Mouse (Mus musculus) MEL (cell line): ENCODE data around the gene Ticam1. TPM values are rescaled to one million over a fixed set of nuclear protein-coding genes. Genes with fewer than 3 reads are reported as not detected.

Experiments
- DNase-seq: peaks from one replicate; pipeline ENCODE4 v3.0.0; 2011; ENCODE audit warnings: low read depth, low spot score
- H3K27ac ChIP-seq: 2 replicates; pipeline ENCODE4 v1.5.1; 2012; ENCODE audit warnings: low read depth, mild to moderate bottlenecking, control low read depth, low read length, moderate library complexity; ENCODE audit not compliant: control insufficient read depth
- H3K27me3 ChIP-seq, 2 experiments: fragments of 150-350 bp in 1 of 2; sonication (generic) in 1 of 2; 2 replicates each; pipeline ENCODE4 v1.6.1; 2012; ENCODE audit warnings: low read length in 2 of 2, mild to moderate bottlenecking in 2 of 2, improper control_type of control experiment in 1 of 2, moderate library complexity in 1 of 2; ENCODE audit not compliant: insufficient read depth in 2 of 2, control insufficient read depth in 1 of 2
- H3K36me3 ChIP-seq, 2 experiments: 2 replicates each; pipeline ENCODE4 v1.6.1; 2012 to 2014; ENCODE audit warnings: low read length in 2 of 2, improper control_type of control experiment in 1 of 2, inconsistent platforms in 1 of 2, mild to moderate bottlenecking in 1 of 2; ENCODE audit not compliant: insufficient read depth in 2 of 2, control insufficient read depth in 1 of 2
- H3K4me1 ChIP-seq, 2 experiments: fragments of 150-350 bp in 1 of 2; sonication (generic) in 1 of 2; 2 replicates each; pipeline ENCODE4 v1.6.1; 2012; ENCODE audit warnings: low read length in 2 of 2, improper control_type of control experiment in 1 of 2, mild to moderate bottlenecking in 1 of 2; ENCODE audit not compliant: insufficient read depth in 2 of 2, control insufficient read depth in 1 of 2
- H3K4me3 ChIP-seq, 2 experiments: fragments of 150-350 bp in 1 of 2; sonication (generic) in 1 of 2; 2 replicates each; pipeline ENCODE4 v1.5.1; 2012; ENCODE audit warnings: low read depth in 2 of 2, low read length in 2 of 2, mild to moderate bottlenecking in 2 of 2, moderate library complexity in 2 of 2, control low read depth in 1 of 2, improper control_type of control experiment in 1 of 2; ENCODE audit not compliant: control insufficient read depth in 1 of 2, insufficient read depth in 1 of 2
- H3K79me2 ChIP-seq: 2 replicates; pipeline ENCODE4 v1.6.1; 2012; ENCODE audit warnings: mild to moderate bottlenecking, low read length, moderate library complexity; ENCODE audit not compliant: control insufficient read depth, poor library complexity, insufficient read depth
- H3K9ac ChIP-seq: 2 replicates; pipeline ENCODE4 v1.6.1; 2012; ENCODE audit warnings: low read depth, mild to moderate bottlenecking, control low read depth, low read length, moderate library complexity; ENCODE audit not compliant: control insufficient read depth, poor library complexity, severe bottlenecking
- H3K9me3 ChIP-seq: fragments of 150-350 bp; sonication (generic); replicated peaks from 2 replicates; pipeline ENCODE4 v1.6.1; 2012; ENCODE audit warnings: mild to moderate bottlenecking, low read length, improper control_type of control experiment, moderate library complexity; ENCODE audit not compliant: insufficient read depth
- BHLHE40 ChIP-seq: IDR thresholded peaks from 2 replicates; pipeline ENCODE4 v1.6.1; 2012; ENCODE audit warnings: low read depth, mild to moderate bottlenecking, inconsistent platforms, low read length, improper control_type of control experiment, borderline replicate concordance
- CHD1 ChIP-seq: IDR thresholded peaks from 2 replicates; pipeline ENCODE4 v1.6.1; 2012; ENCODE audit warnings: low read depth, mild to moderate bottlenecking, inconsistent platforms, low read length, improper control_type of control experiment
- CHD2 ChIP-seq: IDR thresholded peaks from 2 replicates; pipeline ENCODE4 v1.6.1; 2011; ENCODE audit warnings: low read length, improper control_type of control experiment
- E2F4 ChIP-seq: IDR thresholded peaks from 2 replicates; pipeline ENCODE4 v1.6.1; 2011; ENCODE audit warnings: low read depth, low read length, improper control_type of control experiment, borderline replicate concordance
- EP300 ChIP-seq, 2 experiments: IDR thresholded peaks; 2 replicates each; pipeline ENCODE4 v1.6.1; 2011; ENCODE audit warnings: improper control_type of control experiment in 2 of 2, low read length in 2 of 2, low read depth in 1 of 2, mild to moderate bottlenecking in 1 of 2
- GATA1 ChIP-seq: IDR thresholded peaks from 2 replicates; pipeline ENCODE4 v1.6.1; 2011; ENCODE audit warnings: low read depth, low read length, improper control_type of control experiment
- MAZ ChIP-seq: IDR thresholded peaks from 2 replicates; pipeline ENCODE4 v1.6.1; 2012; ENCODE audit warnings: low read depth, mild to moderate bottlenecking, inconsistent platforms, low read length, improper control_type of control experiment
- MYC ChIP-seq: IDR thresholded peaks from 2 replicates; pipeline ENCODE4 v1.6.1; 2011; ENCODE audit warnings: low read depth, mild to moderate bottlenecking, low read length, improper control_type of control experiment, moderate library complexity
- NRF1 ChIP-seq: IDR thresholded peaks from 2 replicates; pipeline ENCODE4 v1.6.1; 2014; ENCODE audit warnings: low read depth, mild to moderate bottlenecking, inconsistent platforms, low read length, improper control_type of control experiment, moderate library complexity; ENCODE audit not compliant: poor library complexity, insufficient read depth, severe bottlenecking
- POLR2A ChIP-seq, 2 experiments: IDR thresholded peaks; 2 replicates each; pipeline ENCODE4 v1.6.1; 2011 to 2012; ENCODE audit warnings: low read length in 2 of 2, mild to moderate bottlenecking in 2 of 2, control low read depth in 1 of 2, improper control_type of control experiment in 1 of 2, low read depth in 1 of 2, moderate library complexity in 1 of 2; ENCODE audit not compliant: control insufficient read depth in 1 of 2, insufficient read depth in 1 of 2, poor library complexity in 1 of 2
- POLR2AphosphoS5 ChIP-seq: IDR thresholded peaks from 2 replicates; pipeline ENCODE4 v1.6.1; 2012; ENCODE audit warnings: low read depth, borderline replicate concordance, mild to moderate bottlenecking, inconsistent platforms, low read length, moderate library complexity, mixed read lengths
- SIN3A ChIP-seq: IDR thresholded peaks from 2 replicates; pipeline ENCODE4 v1.6.1; 2012; ENCODE audit warnings: low read length, improper control_type of control experiment, inconsistent platforms
- TAL1 ChIP-seq: IDR thresholded peaks from 2 replicates; pipeline ENCODE4 v1.6.1; 2012; ENCODE audit warnings: mild to moderate bottlenecking, inconsistent platforms, low read length, moderate library complexity, mixed read lengths
- TCF12 ChIP-seq: IDR thresholded peaks from 2 replicates; pipeline ENCODE4 v1.6.1; 2014; ENCODE audit warnings: low read depth, mild to moderate bottlenecking, inconsistent platforms, low read length, improper control_type of control experiment, moderate library complexity
- USF1 ChIP-seq: IDR thresholded peaks from 2 replicates; pipeline ENCODE4 v1.6.1; 2014; ENCODE audit warnings: low read depth, mild to moderate bottlenecking, inconsistent platforms, low read length, improper control_type of control experiment, moderate library complexity
- ZMIZ1 ChIP-seq: IDR thresholded peaks from 2 replicates; pipeline ENCODE4 v1.6.1; 2012; ENCODE audit warnings: low read depth, mild to moderate bottlenecking, inconsistent platforms, low read length, improper control_type of control experiment, moderate library complexity
- polyA plus RNA-seq, 2 experiments: library from polyadenylated mRNA; stranded (reverse) in 1 of 2; unstranded in 1 of 2; fragments of >175 nt in 1 of 2; fragments of >200 nt in 1 of 2; gene quantifications; 2 replicates each; pipeline versions ENCODE4 v1.2.1 to v1.2.4; 2012; ENCODE audit warnings: low replicate concordance in 2 of 2, low read depth in 1 of 2; ENCODE audit not compliant: insufficient read length in 2 of 2, insufficient read depth in 1 of 2, missing spikeins in 1 of 2
- total RNA-seq: library from RNA; depleted of rRNA; stranded (reverse); fragments of 300-350 nt; gene quantifications from 2 replicates; pipeline ENCODE4 v1.2.3, GENCODE M21; 2012

Gene Ticam1
- total and polyA plus RNA-seq, 3 experiments = 4.6 to 8.7 TPM; not detected in 1

GRCm38 (mm10) chr17:56324419-56324818 is 47.8 kb upstream of the Ticam1 start:
- Histone ChIP-seq H3K4me1 (peaks cover 2 to 14% of the 10 kb centered on the region in 2 experiments), H3K4me3 (no peak overlapping the region; a peak in 1 of 4 replicates), H3K9ac (0 out of 2 replicates have a peak overlapping the region, but pooled peaks have one; percentile 4), H3K27ac (no peak overlapping the region), H3K79me2 (peaks cover 14% of the 10 kb centered on the region), H3K36me3 (peaks cover 0 to 13% of the 10 kb centered on the region in 2 experiments), H3K9me3 (no peaks in the 10 kb centered on the region), H3K27me3 (no peaks in the 10 kb centered on the region)
- peak; percentile 50 for DNase-seq
- TF ChIP-seq EP300 (IDR thresholded peaks at IDR 0.05; ENCODE audit: low read depth in 1 of 2, low read length in 2 of 2) (no peak), MYC (no peak), USF1 (no peak), GATA1 (no peak), SIN3A (no peak), ZMIZ1 (no peak), CHD2 (no peak), CHD1 (no peak), TCF12 (no peak), TAL1 (no peak), POLR2AphosphoS5 (no peak)

DNA sequence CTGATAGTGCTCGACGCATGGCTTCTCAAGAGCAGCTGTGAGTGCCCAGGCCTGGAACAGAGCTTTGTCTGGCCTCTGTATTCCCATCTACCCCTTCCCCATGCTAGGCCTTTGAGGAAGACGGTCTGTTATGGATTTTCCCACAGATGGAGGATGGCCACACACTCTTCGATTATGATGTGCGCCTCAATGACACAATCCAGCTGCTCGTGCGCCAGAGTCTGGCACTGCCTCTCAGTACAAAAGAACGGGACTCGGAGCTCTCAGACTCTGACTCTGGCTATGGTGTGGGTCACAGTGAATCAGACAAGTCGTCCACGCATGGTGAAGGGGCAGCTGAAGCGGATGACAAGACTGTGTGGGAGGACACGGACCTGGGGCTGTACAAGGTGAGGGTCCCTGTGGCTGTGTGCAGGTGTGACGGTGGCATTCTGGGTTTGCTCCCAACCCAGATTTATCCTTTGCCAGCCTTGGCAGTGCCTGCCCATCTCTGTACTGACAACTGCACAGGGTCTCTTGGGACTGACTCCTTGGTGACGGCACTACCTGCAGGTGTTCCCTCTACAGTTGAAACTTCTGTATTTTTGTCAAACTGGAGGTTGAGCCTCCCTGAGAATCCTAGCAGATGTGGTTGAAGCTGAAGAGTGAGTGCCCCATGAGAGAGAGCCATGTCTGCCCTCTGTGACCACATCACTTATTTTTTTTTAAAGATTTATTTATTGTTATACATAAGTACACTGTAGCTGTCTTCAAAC is 32.8 kb upstream of the Ticam1 start:
- Histone ChIP-seq H3K4me3 (no peak overlapping the region), H3K9me3 (no peaks in the 10 kb centered on the region)
- TF ChIP-seq MAZ (no peak), POLR2A (IDR thresholded peaks at IDR 0.05; ENCODE audit: control insufficient read depth in 1 of 2, insufficient read depth in 1 of 2, low read depth in 1 of 2, low read length in 2 of 2, poor library complexity in 1 of 2) (0 out of 4 replicates have a peak, but pooled peaks of 1 of the 2 experiments have one; percentile 22), TCF12 (no peak), NRF1 (no peak), BHLHE40 (no peak), E2F4 (no peak), EP300 (IDR thresholded peaks at IDR 0.05; ENCODE audit: low read depth in 1 of 2, low read length in 2 of 2) (no peak)
- TF ChIP-seq, all 39 proteins: peak for 1
- Histone ChIP-seq H3K79me2 (peaks cover 30% of the 10 kb centered on the region), H3K4me1 (peaks cover 0 to 9% of the 10 kb centered on the region in 2 experiments; a peak in 1 of 4 replicates), H3K9ac (no peak overlapping the region), H3K36me3 (peaks cover 8 to 9% of the 10 kb centered on the region in 2 experiments), H3K27ac (no peak overlapping the region), H3K27me3 (no peaks in the 10 kb centered on the region)
- DNase-seq = no peak
